Mouse (Mus musculus) hindbrain, embryonic 12.5 days (tissue): ENCODE measurements around the gene Sec24c. TPM values are rescaled to one million over a fixed set of nuclear protein-coding genes. Genes with fewer than 3 reads are reported as not detected.

Source experiments
- ATAC-seq: fragments of 200-750 bp; cut with Nextera tagmentation; 2 replicates; pipeline ENCODE4 v1.8.0; 2017; ENCODE audit warnings: moderate TSS enrichment; ENCODE audit not compliant: low FRiP score
- H3K27ac ChIP-seq: fragments of 300-500 bp; sonication (generic); 2 replicates; pipeline ENCODE4 v1.5.1; 2016; ENCODE audit warnings: mild to moderate bottlenecking
- H3K27me3 ChIP-seq: fragments of 300-500 bp; sonication (generic); 2 replicates; pipeline ENCODE4 v1.6.1; 2016; ENCODE audit warnings: mild to moderate bottlenecking
- H3K36me3 ChIP-seq: fragments of 300-500 bp; sonication (generic); 2 replicates; pipeline ENCODE4 v1.6.1; 2016; ENCODE audit warnings: mild to moderate bottlenecking
- H3K4me1 ChIP-seq: fragments of 300-500 bp; sonication (generic); 2 replicates; pipeline ENCODE4 v1.6.1; 2016
- H3K4me2 ChIP-seq: fragments of 300-500 bp; sonication (generic); replicated peaks from 2 replicates; pipeline ENCODE4 v1.6.1; 2016; ENCODE audit warnings: mild to moderate bottlenecking
- H3K4me3 ChIP-seq: fragments of 300-500 bp; sonication (generic); 2 replicates; pipeline ENCODE4 v1.5.1; 2016; ENCODE audit warnings: mild to moderate bottlenecking
- H3K9ac ChIP-seq: fragments of 300-500 bp; sonication (generic); 2 replicates; pipeline ENCODE4 v1.6.1; 2016; ENCODE audit warnings: mild to moderate bottlenecking, moderate library complexity
- H3K9me3 ChIP-seq: fragments of 300-500 bp; sonication (generic); replicated peaks from 2 replicates; pipeline ENCODE4 v1.6.1; 2016; ENCODE audit warnings: mild to moderate bottlenecking
- WGBS: fragments of 180-500 bp; shearing (Covaris S2); methylation state at CpG from one replicate; pipeline ENCODE4 v1.1.7; 2016; 5-methylcytosine and 5-hydroxymethylcytosine counted together
- polyA plus RNA-seq: library from polyadenylated mRNA; unstranded; fragments of >200 nt; fragmentation: Nextera tagmentation; extraction: Ambion mirVana; gene quantifications from 2 replicates; pipeline ENCODE4 v1.2.1, GENCODE M21; 2016

The Sec24c gene
- polyA plus RNA-seq, 1 experiment from 2014 or later: 102 TPM

DNA sequence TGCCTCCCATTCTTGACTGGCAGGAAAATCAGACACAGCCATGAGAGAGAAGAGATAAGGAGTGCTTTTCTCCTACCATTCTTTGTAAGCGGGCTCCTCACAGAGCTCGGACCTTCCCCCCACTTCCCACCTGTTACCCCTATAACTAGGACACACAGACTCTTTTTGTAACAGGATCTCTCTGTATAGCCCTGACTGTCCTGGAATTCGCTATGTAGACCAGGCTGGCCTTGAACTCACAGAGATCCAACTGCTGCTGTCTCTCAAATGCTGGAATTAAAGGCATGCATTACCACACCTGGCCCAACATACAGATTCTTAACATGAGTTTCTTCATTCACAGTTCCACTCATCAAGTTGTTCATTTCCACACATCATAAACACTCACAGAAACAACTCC lies 11.4 kb upstream of the Sec24c start:
- no peak overlapping the region for H3K4me3 ChIP-seq
- H3K27ac ChIP-seq: no peak overlapping the region
- peaks cover 12% of the 10 kb centered on the region; the same call in 1 of the 2 replicates for H3K4me1 ChIP-seq
- no peak overlapping the region for H3K9ac ChIP-seq
- ATAC-seq: no peak
- 86% methylated on average over 3 of the region's 3 CpGs for WGBS
- H3K27me3 ChIP-seq: peaks cover 30% of the 10 kb centered on the region
- no peak overlapping the region for H3K4me2 ChIP-seq
- no peaks in the 10 kb centered on the region for H3K9me3 ChIP-seq
- H3K36me3 ChIP-seq: no peaks in the 10 kb centered on the region

DNA sequence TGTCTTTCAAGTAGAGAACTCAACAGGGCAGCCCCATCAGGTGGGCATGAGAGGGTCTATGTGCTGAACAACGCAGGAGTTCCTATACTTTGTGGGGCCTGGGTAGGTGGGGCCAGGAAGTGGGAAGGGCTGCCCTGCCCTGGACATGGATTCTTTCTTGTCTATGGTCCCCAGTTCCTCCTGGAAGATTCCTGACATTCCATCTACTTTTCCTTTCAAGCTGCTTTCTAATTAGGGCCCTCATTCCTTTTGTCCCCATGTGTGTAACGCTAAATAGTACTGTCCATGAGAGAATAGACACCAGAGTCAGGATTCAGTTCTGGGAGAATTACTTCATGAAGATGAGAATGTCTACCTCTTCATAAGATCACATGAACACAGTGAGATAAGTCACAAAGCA lies 10.5 kb upstream of the Sec24c start:
- Histone ChIP-seq H3K27ac (no peak overlapping the region), H3K9me3 (no peaks in the 10 kb centered on the region), H3K4me2 (no peak overlapping the region), H3K4me1 (peaks cover 12% of the 10 kb centered on the region; the same call in 1 of the 2 replicates), H3K36me3 (no peaks in the 10 kb centered on the region), H3K4me3 (no peak overlapping the region), H3K9ac (no peak overlapping the region), H3K27me3 (peaks cover 39% of the 10 kb centered on the region)
- WGBS: 66% methylated on average over 2 of the region's 2 CpGs
- no peak for ATAC-seq

DNA sequence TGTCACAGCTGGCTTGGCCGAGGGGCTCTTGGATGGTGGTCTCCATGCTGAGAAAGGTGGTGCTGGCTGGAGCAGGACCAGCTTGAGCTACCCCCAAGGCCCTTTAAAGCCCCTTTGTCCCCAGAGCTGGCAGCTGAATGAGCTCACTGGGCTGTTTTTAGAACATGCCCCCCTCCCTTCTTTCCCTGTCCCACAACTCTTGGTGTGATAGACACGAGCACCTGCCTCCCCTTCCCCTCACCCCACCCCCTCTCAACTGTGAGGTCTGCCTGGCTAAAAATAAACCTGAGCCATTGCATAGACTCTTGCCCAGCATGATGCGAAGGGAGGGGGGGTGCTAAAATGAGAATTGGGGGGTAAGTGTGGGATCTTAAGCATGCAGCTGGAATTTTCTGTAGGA lies 9.7 kb upstream of the Sec24c start:
- no peaks in the 10 kb centered on the region for H3K9me3 ChIP-seq
- WGBS: 57% methylated on average over 3 of the region's 3 CpGs
- H3K4me1 ChIP-seq: peaks cover 12% of the 10 kb centered on the region; the same call in 1 of the 2 replicates
- no peaks in the 10 kb centered on the region for H3K36me3 ChIP-seq
- no peak overlapping the region for H3K27ac ChIP-seq
- no peak overlapping the region for H3K9ac ChIP-seq
- H3K4me3 ChIP-seq: no peak overlapping the region
- H3K4me2 ChIP-seq: no peak overlapping the region
- ATAC-seq: no peak
- H3K27me3 ChIP-seq: peaks cover 45% of the 10 kb centered on the region

DNA sequence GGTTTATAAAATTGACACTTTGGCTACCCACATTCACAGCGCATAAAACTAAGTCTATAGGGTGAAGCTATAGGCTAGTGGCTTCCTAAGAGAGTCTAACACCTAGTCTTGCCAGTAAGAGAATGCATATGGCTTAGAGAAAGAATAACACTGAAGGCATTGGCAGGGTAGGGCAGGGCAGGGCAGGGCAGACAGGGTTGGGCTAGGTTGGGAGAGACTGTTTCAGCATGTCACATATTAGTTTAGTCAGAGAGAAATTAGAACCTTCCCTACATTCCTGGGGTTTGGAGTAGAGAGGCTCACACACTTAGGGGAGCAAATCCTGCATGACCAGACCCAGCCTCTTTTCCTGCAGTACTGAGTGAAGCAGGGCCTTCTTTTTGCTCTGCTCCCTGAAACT lies 6.6 kb upstream of the Sec24c start:
- whole genome bisulfite sequencing: 64% methylated on average over 1 of the region's 1 CpGs
- no peak overlapping the region for H3K4me3 ChIP-seq
- H3K9me3 ChIP-seq: no peaks in the 10 kb centered on the region
- H3K27me3 ChIP-seq: peaks cover 43% of the 10 kb centered on the region
- H3K4me1 ChIP-seq: peaks cover 2% of the 10 kb centered on the region; the same call in 1 of the 2 replicates
- H3K9ac ChIP-seq: no peak overlapping the region
- H3K27ac ChIP-seq: no peak overlapping the region
- H3K36me3 ChIP-seq: no peaks in the 10 kb centered on the region
- H3K4me2 ChIP-seq: no peak overlapping the region
- ATAC-seq: no peak

DNA sequence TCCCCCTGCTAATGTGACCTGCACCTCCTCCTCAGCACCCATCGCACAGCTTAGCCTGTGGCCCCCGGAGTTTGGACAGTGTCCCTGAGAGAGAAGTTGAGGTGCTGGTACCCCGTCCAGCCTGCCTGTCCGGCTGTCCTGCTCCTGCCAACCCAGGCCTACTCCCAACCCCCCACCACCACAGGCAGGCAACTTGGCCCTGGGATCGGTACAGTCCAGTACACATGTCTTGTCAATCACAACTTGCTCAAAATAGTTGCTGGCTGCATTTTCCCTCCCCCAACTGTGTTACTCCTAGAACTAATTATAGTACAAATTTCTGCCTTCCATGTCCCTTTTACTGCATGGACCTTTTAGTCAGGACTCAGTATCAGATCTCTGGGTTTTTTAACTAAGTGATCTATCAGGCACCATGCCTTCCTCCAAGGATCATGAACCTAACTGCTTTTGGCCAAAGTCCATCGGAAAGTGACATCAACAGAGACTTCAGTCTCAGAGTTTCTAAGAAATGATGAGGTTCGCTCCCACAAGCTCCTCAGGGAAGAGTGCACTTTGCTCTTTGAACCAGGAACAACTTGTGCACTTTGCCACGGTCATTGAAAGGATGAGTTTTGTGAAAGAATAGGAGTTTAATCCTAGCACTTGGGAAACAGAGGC lies 5.8 kb upstream of the Sec24c start, which contains the start of gene Synpo2l:
Gene Synpo2l, minus strand, starts transcription at position 201 of the 657 bp plus-strand sequence.
- peaks cover 35% of the 10 kb centered on the region for H3K27me3 ChIP-seq
- WGBS: 84% methylated on average over 8 of the region's 8 CpGs

DNA sequence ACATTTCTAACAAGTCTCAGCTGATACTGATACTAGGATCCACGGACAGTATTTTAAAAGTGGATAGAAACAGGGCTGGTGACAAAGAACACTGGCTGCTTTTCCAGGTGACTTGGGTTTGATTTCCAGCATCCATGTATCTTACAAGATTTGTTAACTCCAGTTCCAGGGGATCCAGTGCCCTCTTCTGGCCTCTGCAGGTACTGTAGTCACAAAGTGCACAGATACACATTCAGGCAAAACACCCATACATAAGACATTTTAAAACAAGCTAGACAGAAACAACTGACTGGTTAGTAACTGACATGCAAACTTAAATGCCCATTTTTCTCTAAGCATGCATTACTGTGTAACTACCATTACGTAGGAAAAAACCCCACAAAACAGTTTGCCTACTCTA lies 1.1 kb upstream of the Sec24c start:
- Histone ChIP-seq H3K9ac (no peak overlapping the region), H3K36me3 (peaks cover 20% of the 10 kb centered on the region), H3K27me3 (peaks cover 14% of the 10 kb centered on the region; the same call in 1 of the 2 replicates), H3K4me2 (no peak overlapping the region), H3K4me1 (peaks cover 13% of the 10 kb centered on the region), H3K4me3 (no peak overlapping the region), H3K9me3 (no peaks in the 10 kb centered on the region), H3K27ac (no peak overlapping the region)
- WGBS: 90% methylated on average over 2 of the region's 2 CpGs
- no peak for ATAC-seq

More for the DNA sequence above, 5.8 kb upstream of the Sec24c start, which contains the start of gene Synpo2l:
- ATAC-seq: no peak
- H3K4me1 ChIP-seq: peaks cover 2% of the 10 kb centered on the region; the same call in 1 of the 2 replicates
- H3K9ac ChIP-seq: no peak within 1 kb of the TSS
- H3K27ac ChIP-seq: no peak within 1 kb of the TSS
- no peaks in the 10 kb centered on the region for H3K36me3 ChIP-seq
- H3K4me2 ChIP-seq: no peak within 1 kb of the TSS
- H3K4me3 ChIP-seq: no peak within 1 kb of the TSS
- no peaks in the 10 kb centered on the region for H3K9me3 ChIP-seq

DNA sequence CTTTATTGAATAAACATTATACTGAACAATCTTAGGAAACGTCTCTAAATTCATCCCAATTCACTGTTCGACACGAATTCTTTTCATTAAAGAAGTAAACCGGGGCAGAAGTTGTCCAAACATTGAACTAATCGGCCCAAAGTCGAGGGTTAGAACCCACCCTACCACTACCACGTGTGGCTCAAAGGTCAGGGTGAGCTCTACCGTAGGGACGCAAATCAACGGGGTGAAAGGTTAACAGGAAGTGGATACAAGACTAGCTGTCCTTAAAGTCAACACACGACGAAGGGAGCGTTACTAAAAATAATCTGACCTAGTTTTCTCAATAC lies 409 bp upstream of the Sec24c start:
- Histone ChIP-seq H3K27me3 (0 out of 2 replicates have a peak, but pooled peaks cover 8% of the 10 kb centered on the region), H3K9ac (0 out of 2 replicates have a peak overlapping the region, but pooled peaks have one; percentile 23), H3K9me3 (no peaks in the 10 kb centered on the region), H3K4me2 (peak overlapping the region; percentile 86), H3K36me3 (peaks cover 27% of the 10 kb centered on the region), H3K4me1 (peaks cover 13% of the 10 kb centered on the region), H3K4me3 (peak overlapping the region; percentile 73), H3K27ac (peak overlapping the region; percentile 74)
- ATAC-seq: peak; percentile 82
- 12% methylated on average over 13 of the region's 13 CpGs for WGBS

DNA sequence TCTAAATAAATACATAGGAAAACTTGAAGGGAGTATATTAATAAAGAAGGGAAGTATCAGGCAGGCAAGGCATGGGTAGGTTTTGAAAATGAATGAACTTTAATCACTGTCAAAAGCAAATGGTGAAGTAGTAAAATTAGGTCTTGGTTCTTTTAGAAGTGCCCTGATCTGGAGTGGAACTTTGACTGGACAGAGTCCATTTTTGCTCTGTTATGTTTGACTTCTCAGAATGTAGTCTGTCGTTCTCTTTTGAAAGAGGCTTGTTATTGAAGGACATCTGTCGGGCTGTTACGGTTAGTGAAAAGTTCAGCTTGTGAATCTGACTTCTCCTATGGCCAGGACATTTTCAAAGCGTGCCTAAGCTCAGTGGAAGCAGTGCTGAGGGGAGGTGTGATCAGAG lies 3.8 kb downstream of the Sec24c start:
- Histone ChIP-seq H3K4me3 (no peak overlapping the region), H3K27me3 (no peaks in the 10 kb centered on the region), H3K4me1 (peaks cover 13% of the 10 kb centered on the region), H3K27ac (no peak overlapping the region), H3K4me2 (no peak overlapping the region), H3K36me3 (peaks cover 68% of the 10 kb centered on the region), H3K9me3 (no peaks in the 10 kb centered on the region), H3K9ac (no peak overlapping the region)
- ATAC-seq: no peak
- 94% methylated on average over 4 of the region's 4 CpGs for WGBS

DNA sequence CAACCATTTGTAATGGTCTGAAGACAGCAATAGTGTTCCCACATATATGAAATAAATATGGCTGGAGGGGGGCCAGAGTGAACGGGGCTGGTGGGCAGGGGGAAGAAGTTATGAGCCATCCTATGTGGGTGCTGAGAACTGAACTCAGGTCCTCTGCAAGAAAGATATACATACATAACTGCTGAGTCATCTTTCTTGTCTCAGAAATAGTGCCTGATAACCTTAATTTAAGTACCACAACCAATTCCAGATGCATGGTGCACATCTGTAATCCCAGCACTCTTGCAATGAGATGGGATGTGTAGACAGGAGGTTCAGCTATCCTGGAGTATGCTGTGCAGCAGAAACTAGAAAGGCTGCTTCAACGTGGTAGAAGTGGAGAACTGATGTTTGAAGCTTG lies 7.6 kb downstream of the Sec24c start:
- H3K27me3 ChIP-seq: no peaks in the 10 kb centered on the region
- ATAC-seq: no peak
- H3K27ac ChIP-seq: no peak overlapping the region
- H3K4me3 ChIP-seq: no peak overlapping the region
- no peak overlapping the region for H3K9ac ChIP-seq
- 96% methylated on average over 2 of the region's 2 CpGs for WGBS
- no peaks in the 10 kb centered on the region for H3K9me3 ChIP-seq
- no peak overlapping the region for H3K4me2 ChIP-seq
- no peaks in the 10 kb centered on the region for H3K4me1 ChIP-seq
- H3K36me3 ChIP-seq: peaks cover 96% of the 10 kb centered on the region

DNA sequence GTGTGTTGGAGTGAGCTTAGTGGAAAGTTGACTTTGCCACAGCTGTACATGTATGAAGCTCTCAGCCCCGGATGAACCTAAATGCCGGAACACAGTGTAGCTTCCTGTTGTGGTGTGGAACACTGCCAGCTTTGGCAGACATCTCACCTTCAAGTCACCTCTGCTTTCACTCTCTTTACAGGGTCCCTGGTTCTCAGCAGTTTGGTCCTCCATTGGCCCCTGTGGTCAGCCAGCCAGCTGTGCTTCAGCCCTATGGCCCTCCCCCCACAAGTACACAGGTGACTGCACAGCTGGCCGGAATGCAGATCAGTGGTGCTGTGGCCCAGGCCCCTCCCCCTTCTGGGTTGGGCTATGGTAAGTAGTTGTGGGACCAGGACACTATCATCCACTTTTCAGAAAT lies 8.4 kb downstream of the Sec24c start:
- H3K36me3 ChIP-seq: peaks cover 98% of the 10 kb centered on the region
- 82% methylated on average over 3 of the region's 3 CpGs for WGBS

DNA sequence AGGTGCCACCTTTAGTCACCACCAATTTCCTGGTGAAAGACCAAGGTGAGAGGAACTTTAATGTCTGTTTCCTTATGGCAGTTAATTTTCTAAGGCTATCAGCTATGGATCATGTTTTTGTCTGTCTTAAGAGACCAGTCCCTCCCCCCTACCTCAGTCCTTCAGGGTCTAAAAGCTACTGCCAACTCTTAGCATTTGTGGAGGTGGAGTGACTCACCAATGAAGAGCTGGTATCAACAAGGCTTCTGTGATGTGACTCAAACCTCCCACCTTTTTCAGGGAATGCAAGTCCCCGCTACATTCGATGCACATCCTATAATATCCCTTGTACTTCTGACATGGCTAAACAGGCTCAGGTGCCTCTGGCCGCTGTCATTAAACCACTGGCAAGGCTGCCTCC lies 12.5 kb downstream of the Sec24c start:
- H3K9ac ChIP-seq: no peak overlapping the region
- H3K9me3 ChIP-seq: no peaks in the 10 kb centered on the region
- H3K4me3 ChIP-seq: no peak overlapping the region
- H3K36me3 ChIP-seq: peaks cover 99% of the 10 kb centered on the region
- 95% methylated on average over 3 of the region's 3 CpGs for WGBS
- no peak for ATAC-seq
- no peak overlapping the region for H3K4me2 ChIP-seq
- H3K4me1 ChIP-seq: no peaks in the 10 kb centered on the region
- no peak overlapping the region for H3K27ac ChIP-seq
- H3K27me3 ChIP-seq: no peaks in the 10 kb centered on the region

More for the DNA sequence above, 8.4 kb downstream of the Sec24c start:
- ATAC-seq: no peak
- Histone ChIP-seq H3K27ac (no peak overlapping the region), H3K9ac (no peak overlapping the region), H3K9me3 (no peaks in the 10 kb centered on the region), H3K4me3 (no peak overlapping the region), H3K27me3 (no peaks in the 10 kb centered on the region), H3K4me1 (no peaks in the 10 kb centered on the region), H3K4me2 (no peak overlapping the region)

DNA sequence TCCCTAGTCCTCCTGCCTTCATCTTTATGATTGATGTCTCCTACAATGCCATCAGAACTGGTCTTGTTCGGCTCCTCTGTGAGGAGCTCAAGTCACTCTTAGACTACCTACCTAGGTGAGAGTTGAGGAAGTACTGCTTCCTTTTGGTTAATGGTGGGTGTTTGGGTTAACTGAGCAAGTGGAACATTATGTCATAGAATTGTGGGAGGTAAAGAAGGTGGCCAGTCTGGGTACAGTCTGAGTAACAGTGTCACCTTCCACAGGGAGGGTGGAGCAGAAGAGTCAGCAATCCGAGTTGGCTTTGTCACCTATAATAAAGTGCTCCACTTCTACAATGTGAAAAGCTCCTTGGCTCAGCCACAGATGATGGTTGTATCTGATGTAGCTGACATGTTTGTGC lies 14.9 kb downstream of the Sec24c start:
- Histone ChIP-seq H3K4me2 (no peak overlapping the region), H3K4me3 (no peak overlapping the region), H3K9me3 (no peaks in the 10 kb centered on the region), H3K27ac (no peak overlapping the region), H3K4me1 (0 out of 2 replicates have a peak, but pooled peaks cover under 1% of the 10 kb centered on the region), H3K36me3 (peaks cover 99% of the 10 kb centered on the region), H3K9ac (no peak overlapping the region), H3K27me3 (no peaks in the 10 kb centered on the region)
- 94% methylated on average over 2 of the region's 2 CpGs for WGBS
- ATAC-seq: no peak

DNA sequence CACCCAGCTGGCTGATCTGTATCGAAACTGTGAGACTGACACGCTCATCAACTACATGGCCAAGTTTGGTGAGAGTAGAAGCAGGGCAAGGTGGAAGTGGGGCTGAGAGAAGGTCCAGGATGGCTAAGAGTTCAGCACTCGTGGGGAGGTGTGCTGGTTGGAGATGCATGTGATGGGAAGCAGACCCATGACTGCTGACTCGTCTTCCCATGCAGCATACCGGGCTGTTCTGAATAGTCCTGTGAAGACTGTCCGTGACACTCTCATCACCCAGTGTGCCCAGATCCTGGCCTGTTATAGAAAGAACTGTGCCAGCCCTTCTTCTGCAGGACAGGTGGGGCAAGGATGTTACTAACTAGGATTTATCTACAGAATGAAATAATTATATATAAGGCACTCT lies 17.7 kb downstream of the Sec24c start:
- H3K4me1 ChIP-seq: peaks cover 20% of the 10 kb centered on the region
- 90% methylated on average over 6 of the region's 6 CpGs for WGBS
- H3K36me3 ChIP-seq: peaks cover 76% of the 10 kb centered on the region

More for the DNA sequence above, 17.7 kb downstream of the Sec24c start:
- Histone ChIP-seq H3K9ac (no peak overlapping the region), H3K9me3 (no peaks in the 10 kb centered on the region), H3K4me3 (no peak overlapping the region), H3K4me2 (no peak overlapping the region), H3K27me3 (no peaks in the 10 kb centered on the region), H3K27ac (no peak overlapping the region)
- ATAC-seq: no peak
